Mouse (Mus musculus): Measurements from ENCODE around the gene Phc1.

GRCm38 (mm10) chr6:122299621-122300133 lies 40.7 kb downstream of the Phc1 start:
- TF ChIP-seq CTCF (IDR thresholded peaks at IDR 0.05; ENCODE audit: insufficient read depth, low read depth, low read length) (no peak), POLR2A (IDR thresholded peaks at IDR 0.05; ENCODE audit: insufficient read depth, low read depth, low read length) (no peak)

All from olfactory bulb, adult 2 months (tissue).